Mouse (Mus musculus) forebrain, embryonic 14.5 days (tissue): ENCODE data around the gene Igf1. TPM values are rescaled to one million over a fixed set of nuclear protein-coding genes. Genes with fewer than 3 reads are reported as not detected.
A peak's percentile ranks its signal among the peaks of the same experiment; 100 is the strongest.

Experiments
- ATAC-seq: fragments of 200-750 bp; cut with Nextera tagmentation; 2 replicates; pipeline ENCODE4 v1.8.0; 2017; ENCODE audit warnings: mild to moderate bottlenecking, moderate library complexity
- DNase-seq: peaks from one replicate; pipeline ENCODE4 v3.0.0-alpha.2; 2015; ENCODE audit warnings: low spot score
- H3K27ac ChIP-seq: fragments of 300-500 bp; sonication (generic); 2 replicates; pipeline ENCODE4 v1.5.1; 2014; ENCODE audit warnings: low read depth, mild to moderate bottlenecking, control low read depth, low read length, moderate library complexity
- H3K27me3 ChIP-seq: fragments of 300-500 bp; sonication (generic); replicated peaks from 2 replicates; pipeline ENCODE4 v1.6.1; 2014; ENCODE audit warnings: low read length, control low read depth, mixed read lengths; ENCODE audit not compliant: control insufficient read depth, insufficient read depth
- H3K36me3 ChIP-seq: fragments of 300-500 bp; sonication (generic); 2 replicates; pipeline ENCODE4 v1.6.1; 2014; ENCODE audit warnings: low read length, control low read depth; ENCODE audit not compliant: control insufficient read depth, insufficient read depth
- H3K4me1 ChIP-seq: fragments of 300-500 bp; sonication (generic); 2 replicates; pipeline ENCODE4 v1.6.1; 2014; ENCODE audit warnings: antibody characterized with exemption, low read length, control low read depth; ENCODE audit not compliant: control insufficient read depth, insufficient read depth
- H3K4me2 ChIP-seq: fragments of 300-500 bp; sonication (generic); 2 replicates; pipeline ENCODE4 v1.6.1; 2014; ENCODE audit warnings: mild to moderate bottlenecking, control low read depth, low read length
- H3K4me3 ChIP-seq: fragments of 300-500 bp; sonication (generic); 2 replicates; pipeline ENCODE4 v1.5.1; 2014; ENCODE audit warnings: low read depth, low read length, control low read depth
- H3K9ac ChIP-seq: fragments of 300-500 bp; sonication (generic); 2 replicates; pipeline ENCODE4 v1.6.1; 2014; ENCODE audit warnings: mild to moderate bottlenecking, low read length, control low read depth, moderate library complexity
- H3K9me3 ChIP-seq: fragments of 300-500 bp; sonication (generic); replicated peaks from 2 replicates; pipeline ENCODE4 v1.6.1; 2016; ENCODE audit warnings: low read length, control low read depth, mixed read lengths; ENCODE audit not compliant: control insufficient read depth
- WGBS: fragments of 180-500 bp; shearing (Covaris S2); extraction: QIAGEN DNeasy Blood & Tissue Kit; methylation state at CpG from one replicate; pipeline ENCODE4 v1.1.7; 2014; 5-methylcytosine and 5-hydroxymethylcytosine counted together
- polyA plus RNA-seq: library from polyadenylated mRNA; unstranded; fragments of >200 nt; fragmentation: Nextera tagmentation; extraction: Ambion mirVana; gene quantifications from 2 replicates; pipeline ENCODE4 v1.2.1, GENCODE M21; 2014

The Igf1 gene
- polyA plus RNA-seq, 1 experiment from 2014 or later = 5.0 TPM

DNA sequence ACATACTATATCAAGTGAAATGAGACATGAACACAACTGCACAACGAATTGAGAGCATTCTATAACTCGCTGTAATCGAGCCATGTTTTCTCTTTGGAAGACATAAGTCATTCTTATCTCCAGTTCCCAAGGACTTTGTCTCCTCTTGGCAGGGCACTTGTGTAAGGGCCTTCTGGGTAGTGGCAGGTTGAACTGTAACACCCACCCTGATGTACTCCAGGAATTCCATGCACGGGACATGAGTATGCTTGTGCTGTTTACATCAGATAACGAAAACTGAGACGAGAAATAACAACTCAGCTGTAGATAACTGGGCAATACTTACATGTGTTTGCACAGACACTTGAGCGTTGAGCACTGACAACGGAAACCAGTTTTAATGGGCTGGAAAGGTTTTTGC is 8.4 kb downstream of the Igf1 start:
- H3K4me3 ChIP-seq = no peak overlapping the region
- no peak overlapping the region for H3K4me2 ChIP-seq
- H3K4me1 ChIP-seq = no peaks in the 10 kb centered on the region
- no peaks in the 10 kb centered on the region for H3K9me3 ChIP-seq
- DNase-seq (no peak), ATAC-seq (no peak)
- no peaks in the 10 kb centered on the region for H3K36me3 ChIP-seq
- no peak overlapping the region for H3K9ac ChIP-seq
- 0 out of 2 replicates have a peak, but pooled peaks cover 3% of the 10 kb centered on the region for H3K27me3 ChIP-seq
- WGBS = 91% methylated on average over 8 of the region's 8 CpGs
- H3K27ac ChIP-seq = no peak overlapping the region

DNA sequence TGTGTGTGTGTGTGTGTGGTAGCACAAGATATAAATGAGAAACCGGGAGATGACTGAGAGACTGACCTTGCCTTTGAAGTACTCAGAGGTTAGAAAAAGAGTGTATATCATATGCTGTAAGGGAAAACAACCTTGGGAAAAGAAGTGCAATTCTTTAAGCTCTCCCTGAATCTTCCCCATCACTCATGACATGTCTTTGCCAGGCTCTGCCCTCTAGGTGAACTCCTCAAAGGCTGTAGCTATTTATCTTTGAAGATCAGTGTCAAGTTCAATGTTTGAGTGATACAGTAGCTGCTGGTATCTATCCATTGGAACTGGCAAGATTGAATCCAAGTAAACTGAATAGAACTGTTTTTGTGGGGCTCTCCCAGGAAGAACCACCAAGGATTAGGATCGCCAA is 9.2 kb downstream of the Igf1 start:
- WGBS = 80% methylated on average over 2 of the region's 2 CpGs
- H3K4me1 ChIP-seq = peaks cover 6% of the 10 kb centered on the region; the same call in 1 of the 2 replicates

DNA sequence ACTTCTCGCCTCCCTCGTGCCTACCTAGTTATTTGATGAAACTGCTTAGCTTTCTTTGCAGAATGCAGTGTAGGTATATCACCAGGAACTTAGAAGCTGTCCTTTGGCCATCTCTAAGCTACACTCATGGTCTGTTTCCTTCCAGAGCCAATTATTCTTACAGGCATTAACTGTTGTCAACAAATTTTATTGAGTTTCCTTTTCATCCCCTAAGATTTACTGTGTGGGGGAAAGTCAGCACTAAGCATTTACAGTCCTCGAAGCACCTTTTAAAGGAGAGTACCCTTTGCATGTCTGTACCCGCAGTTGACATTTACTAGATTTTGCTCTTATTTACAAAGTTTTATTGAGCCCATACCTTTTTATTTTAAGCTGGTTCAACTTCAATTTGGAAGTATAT is 9.6 kb downstream of the Igf1 start:
- 87% methylated on average over 4 of the region's 4 CpGs for WGBS
- ATAC-seq (no peak), DNase-seq (no peak)
- H3K27me3 ChIP-seq = 0 out of 2 replicates have a peak, but pooled peaks cover 3% of the 10 kb centered on the region
- no peak overlapping the region for H3K4me2 ChIP-seq
- no peak overlapping the region for H3K4me3 ChIP-seq
- no peak overlapping the region for H3K9ac ChIP-seq
- H3K27ac ChIP-seq = no peak overlapping the region
- no peaks in the 10 kb centered on the region for H3K9me3 ChIP-seq
- H3K36me3 ChIP-seq = no peaks in the 10 kb centered on the region
- peaks cover 10% of the 10 kb centered on the region; the same call in 1 of the 2 replicates for H3K4me1 ChIP-seq

More for the DNA sequence above, 9.2 kb downstream of the Igf1 start:
- Histone ChIP-seq H3K4me2 (no peak overlapping the region), H3K4me3 (no peak overlapping the region), H3K27me3 (0 out of 2 replicates have a peak, but pooled peaks cover 3% of the 10 kb centered on the region), H3K9me3 (no peaks in the 10 kb centered on the region), H3K36me3 (no peaks in the 10 kb centered on the region), H3K9ac (no peak overlapping the region), H3K27ac (no peak overlapping the region)
- DNase-seq (no peak), ATAC-seq (no peak)

DNA sequence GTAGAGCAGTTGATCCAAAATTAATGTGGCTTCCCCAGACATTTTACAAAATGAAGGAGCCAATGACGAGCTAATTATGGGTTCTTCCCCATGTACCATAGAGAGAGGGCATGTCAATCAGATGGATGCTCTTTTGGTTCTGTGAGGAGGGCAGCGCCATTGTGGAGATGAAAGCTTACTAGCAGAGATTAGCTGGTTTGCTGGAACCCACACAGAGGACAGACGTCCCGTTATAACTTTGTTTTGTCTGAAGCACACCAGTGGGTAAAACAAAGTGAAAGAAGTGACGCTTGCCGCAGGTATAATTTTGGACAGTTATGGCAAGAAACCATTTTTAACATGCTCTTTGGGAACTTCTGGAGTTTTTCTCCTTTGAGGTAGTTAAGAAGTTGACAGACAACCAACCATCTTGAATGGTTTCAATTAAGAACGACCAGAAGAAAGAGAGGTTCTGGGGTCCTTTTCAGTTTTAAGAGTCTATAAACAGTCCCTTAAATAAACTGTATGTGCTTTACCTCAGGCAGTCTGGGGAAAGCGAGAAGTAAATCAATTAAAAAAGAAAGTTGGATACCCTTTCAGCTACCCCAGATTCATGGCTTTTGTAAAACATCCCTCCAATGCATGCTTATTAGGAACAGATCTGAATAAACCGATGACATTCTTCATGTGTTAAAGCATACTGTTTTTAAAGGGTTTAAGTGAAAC is 10.4 kb downstream of the Igf1 start:
- Histone ChIP-seq H3K4me1 (peaks cover 14% of the 10 kb centered on the region; the same call in 1 of the 2 replicates), H3K4me3 (no peak overlapping the region), H3K9ac (no peak overlapping the region), H3K27me3 (no peaks in the 10 kb centered on the region), H3K27ac (no peak overlapping the region), H3K4me2 (no peak overlapping the region), H3K9me3 (no peaks in the 10 kb centered on the region), H3K36me3 (no peaks in the 10 kb centered on the region)
- 23% methylated on average over 9 of the region's 9 CpGs for WGBS
- DNase-seq (no peak), ATAC-seq (no peak)

DNA sequence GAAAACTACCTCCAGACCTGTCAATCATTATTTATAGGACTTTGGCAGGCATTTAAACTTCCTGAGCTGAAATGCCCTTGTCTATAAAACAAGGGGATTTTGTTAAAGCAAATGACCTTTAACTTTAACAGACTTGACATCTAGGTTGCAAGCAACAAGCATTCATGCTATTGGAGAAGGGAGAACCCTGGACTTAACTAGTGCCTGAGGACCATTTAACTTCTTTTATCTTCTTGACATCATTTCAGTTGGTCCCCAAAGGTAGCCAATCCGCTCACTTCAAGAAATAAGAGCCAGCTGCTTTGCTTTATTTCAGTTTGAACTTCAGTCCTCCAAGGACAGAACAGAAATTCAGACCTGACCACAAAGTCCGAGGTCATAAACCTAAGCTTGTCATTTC is 11.1 kb downstream of the Igf1 start:
- Histone ChIP-seq H3K4me2 (no peak overlapping the region), H3K36me3 (no peaks in the 10 kb centered on the region), H3K4me1 (peaks cover 14% of the 10 kb centered on the region; the same call in 1 of the 2 replicates), H3K27ac (no peak overlapping the region), H3K4me3 (no peak overlapping the region), H3K27me3 (no peaks in the 10 kb centered on the region), H3K9me3 (no peaks in the 10 kb centered on the region), H3K9ac (no peak overlapping the region)
- 72% methylated on average over 2 of the region's 2 CpGs for WGBS
- DNase-seq (no peak), ATAC-seq (no peak)

DNA sequence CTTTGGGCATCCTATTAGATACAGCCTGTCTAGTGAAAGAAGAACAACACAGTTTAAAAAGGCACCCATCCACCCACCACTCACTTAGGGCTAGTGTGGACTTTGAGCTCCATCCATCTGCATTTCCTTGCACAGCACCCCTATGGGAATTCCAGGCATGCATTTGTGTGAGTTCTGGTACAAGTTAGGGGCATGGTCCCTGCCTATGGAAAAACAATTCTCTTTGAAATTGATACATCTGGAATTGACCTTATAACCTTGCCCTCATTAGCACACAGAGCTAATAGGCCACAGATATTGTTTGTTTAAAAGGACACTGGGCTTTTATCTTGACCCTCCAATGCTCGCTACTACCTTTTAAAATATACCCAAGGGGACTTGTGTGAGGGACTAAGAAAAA is 11.6 kb downstream of the Igf1 start:
- WGBS = 67% methylated on average over 1 of the region's 1 CpGs
- Histone ChIP-seq H3K9ac (no peak overlapping the region), H3K4me3 (no peak overlapping the region), H3K27ac (no peak overlapping the region), H3K4me2 (no peak overlapping the region), H3K27me3 (no peaks in the 10 kb centered on the region), H3K36me3 (no peaks in the 10 kb centered on the region), H3K4me1 (peaks cover 14% of the 10 kb centered on the region; the same call in 1 of the 2 replicates), H3K9me3 (no peaks in the 10 kb centered on the region)
- no peak for DNase-seq
- ATAC-seq = no peak

DNA sequence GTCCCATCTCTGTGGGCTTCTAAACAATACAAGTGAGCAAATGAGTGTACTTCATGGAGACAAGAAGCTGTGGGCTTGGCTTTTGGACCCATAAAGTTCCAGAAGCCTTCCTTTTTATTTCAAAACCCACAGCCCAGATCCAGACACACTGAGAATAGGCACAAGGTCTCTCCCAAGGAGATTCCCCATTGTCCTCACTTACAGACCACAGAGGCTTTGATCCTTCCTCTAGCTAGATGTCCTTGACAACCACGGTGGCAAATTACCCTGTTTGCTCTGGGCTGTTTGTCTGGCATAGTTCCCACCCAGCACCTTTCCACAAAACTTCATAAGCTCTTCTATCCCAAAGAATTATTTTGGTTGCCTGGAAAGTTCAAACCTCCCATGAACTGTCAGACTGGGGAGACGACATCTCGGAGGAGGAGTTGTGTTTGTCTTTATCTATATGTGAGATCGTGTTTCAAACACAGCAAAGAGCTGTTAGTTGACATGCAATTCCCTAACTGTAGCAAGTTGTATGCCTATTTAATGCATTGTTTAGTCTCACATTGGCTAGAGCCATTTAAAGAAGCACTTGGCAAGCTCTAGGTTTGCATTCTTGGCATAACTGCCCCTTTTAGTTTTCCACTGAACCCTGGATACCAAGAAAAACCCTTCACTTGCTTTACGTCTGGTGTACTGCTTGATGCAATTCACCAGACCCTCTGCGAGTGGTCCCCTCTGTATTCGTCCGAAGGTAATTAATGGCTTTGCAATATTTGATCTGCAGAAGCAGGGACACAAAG is 14.0 kb downstream of the Igf1 start:
- Histone ChIP-seq H3K9ac (no peak overlapping the region), H3K27me3 (no peaks in the 10 kb centered on the region), H3K4me1 (peaks cover 14% of the 10 kb centered on the region; the same call in 1 of the 2 replicates), H3K4me2 (no peak overlapping the region), H3K9me3 (no peaks in the 10 kb centered on the region), H3K27ac (no peak overlapping the region), H3K36me3 (no peaks in the 10 kb centered on the region), H3K4me3 (no peak overlapping the region)
- WGBS = 12% methylated on average over 8 of the region's 8 CpGs
- peak; percentile 42 for ATAC-seq
- peak; percentile 64 for DNase-seq

DNA sequence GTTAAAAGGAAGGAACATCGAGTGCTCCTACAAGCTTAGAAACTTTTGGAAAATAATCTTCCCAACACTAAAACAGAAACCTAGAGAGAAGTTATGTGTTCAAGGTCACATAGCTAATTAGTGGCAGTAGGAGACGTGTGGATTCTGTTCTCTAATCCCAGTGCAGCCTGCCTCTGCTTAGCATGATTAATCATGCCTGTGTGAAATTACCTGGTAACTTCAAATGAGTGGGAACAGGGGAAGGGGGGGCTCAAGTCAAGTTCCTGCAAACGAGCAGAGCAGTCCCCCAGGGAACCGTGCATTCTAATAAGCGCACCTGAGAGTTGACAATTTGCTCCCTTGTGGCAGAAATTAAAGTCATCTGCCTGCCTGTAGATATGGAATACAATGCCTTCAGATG is 14.8 kb downstream of the Igf1 start:
- Histone ChIP-seq H3K9ac (no peak overlapping the region), H3K4me3 (no peak overlapping the region), H3K4me1 (peaks cover 14% of the 10 kb centered on the region; the same call in 1 of the 2 replicates), H3K27ac (no peak overlapping the region), H3K4me2 (no peak overlapping the region), H3K27me3 (no peaks in the 10 kb centered on the region), H3K36me3 (no peaks in the 10 kb centered on the region), H3K9me3 (no peaks in the 10 kb centered on the region)
- DNase-seq (no peak), ATAC-seq (no peak)
- 32% methylated on average over 5 of the region's 5 CpGs for WGBS

DNA sequence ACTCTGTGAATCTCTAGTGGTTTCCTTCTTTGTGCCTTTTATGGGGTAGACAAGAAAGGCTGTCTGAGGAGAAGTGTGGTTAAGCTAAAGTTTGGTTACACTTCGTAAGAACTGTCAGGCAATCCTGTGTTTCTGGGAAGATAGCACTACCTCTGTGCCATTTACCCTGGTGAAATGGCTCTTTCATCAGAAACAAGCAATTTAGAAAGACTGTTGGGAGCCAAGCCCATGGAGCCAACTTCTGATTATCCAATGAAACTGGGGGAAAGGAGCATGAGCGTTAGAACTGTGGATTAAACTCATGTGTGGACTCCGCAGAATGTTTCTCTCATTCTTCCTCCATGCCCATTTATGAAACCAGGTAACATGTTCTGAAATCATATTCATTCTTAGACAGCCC is 15.5 kb downstream of the Igf1 start:
- 93% methylated on average over 3 of the region's 3 CpGs for WGBS
- H3K27ac ChIP-seq = no peak overlapping the region
- H3K9me3 ChIP-seq = no peaks in the 10 kb centered on the region
- H3K36me3 ChIP-seq = no peaks in the 10 kb centered on the region
- H3K27me3 ChIP-seq = no peaks in the 10 kb centered on the region
- DNase-seq (no peak), ATAC-seq (no peak)
- peaks cover 14% of the 10 kb centered on the region; the same call in 1 of the 2 replicates for H3K4me1 ChIP-seq
- H3K4me2 ChIP-seq = no peak overlapping the region
- H3K9ac ChIP-seq = no peak overlapping the region
- H3K4me3 ChIP-seq = no peak overlapping the region
